Mouse (Mus musculus): ENCODE data around the gene Pla2g12a. TPM values are rescaled to one million over a fixed set of nuclear protein-coding genes. Genes with fewer than 3 reads are reported as not detected.

The Pla2g12a gene
- total RNA-seq, 2 experiments from 2014 or later: 54.1 to 58.0 TPM

GRCm38 (mm10) chr3:129898886-129899285, 20.5 kb downstream of the Pla2g12a start:
- no peak for DNase-seq

- DNase-seq: peak; percentile 94
These were observed 22.9 kb downstream of the Pla2g12a start, which contains the start of gene Casp6 for GRCm38 (mm10) chr3:129901271-129901809. TSS of gene Casp6 (plus strand) at chr3:129901425.

DNA sequence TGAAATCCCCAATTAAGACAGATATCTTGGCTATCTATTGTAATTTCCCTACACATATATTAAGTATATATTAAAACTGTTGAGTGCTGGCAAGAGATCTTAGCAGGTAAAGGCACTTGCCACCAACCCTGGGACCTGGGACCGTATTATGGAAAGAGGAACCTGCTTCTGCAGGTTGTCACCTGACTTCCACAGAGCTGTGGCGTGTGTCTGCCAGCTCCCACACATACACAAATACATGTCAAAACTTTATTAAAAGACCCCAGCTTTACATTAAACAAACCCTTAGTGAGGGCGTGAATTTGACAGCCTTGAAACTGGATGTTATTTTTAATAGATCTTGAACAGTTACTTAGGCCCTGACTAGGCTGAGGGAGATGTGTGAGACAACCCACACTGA, 25.0 kb downstream of the Pla2g12a start:
- DNase-seq: no peak

DNA sequence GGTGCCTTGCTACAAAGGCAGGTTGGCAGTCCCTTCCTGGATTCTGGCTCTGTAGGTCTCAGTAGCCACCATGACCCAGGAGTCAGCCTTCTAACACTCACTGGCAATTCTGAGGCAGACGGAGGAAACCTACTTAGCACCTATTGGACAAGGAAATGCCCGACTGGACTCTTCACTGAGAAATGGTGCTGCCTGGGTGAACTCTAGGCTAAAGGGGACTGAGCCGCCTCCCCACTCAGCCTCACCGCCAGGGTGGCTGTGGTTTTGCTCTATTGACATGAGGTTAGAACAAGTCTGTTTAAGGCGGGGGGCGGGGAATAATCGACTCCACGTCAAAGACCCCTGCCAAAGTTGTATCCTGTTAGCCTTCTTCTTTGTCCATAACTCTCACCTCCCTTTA, 25.5 kb downstream of the Pla2g12a start:
- DNase-seq: no peak

DNA sequence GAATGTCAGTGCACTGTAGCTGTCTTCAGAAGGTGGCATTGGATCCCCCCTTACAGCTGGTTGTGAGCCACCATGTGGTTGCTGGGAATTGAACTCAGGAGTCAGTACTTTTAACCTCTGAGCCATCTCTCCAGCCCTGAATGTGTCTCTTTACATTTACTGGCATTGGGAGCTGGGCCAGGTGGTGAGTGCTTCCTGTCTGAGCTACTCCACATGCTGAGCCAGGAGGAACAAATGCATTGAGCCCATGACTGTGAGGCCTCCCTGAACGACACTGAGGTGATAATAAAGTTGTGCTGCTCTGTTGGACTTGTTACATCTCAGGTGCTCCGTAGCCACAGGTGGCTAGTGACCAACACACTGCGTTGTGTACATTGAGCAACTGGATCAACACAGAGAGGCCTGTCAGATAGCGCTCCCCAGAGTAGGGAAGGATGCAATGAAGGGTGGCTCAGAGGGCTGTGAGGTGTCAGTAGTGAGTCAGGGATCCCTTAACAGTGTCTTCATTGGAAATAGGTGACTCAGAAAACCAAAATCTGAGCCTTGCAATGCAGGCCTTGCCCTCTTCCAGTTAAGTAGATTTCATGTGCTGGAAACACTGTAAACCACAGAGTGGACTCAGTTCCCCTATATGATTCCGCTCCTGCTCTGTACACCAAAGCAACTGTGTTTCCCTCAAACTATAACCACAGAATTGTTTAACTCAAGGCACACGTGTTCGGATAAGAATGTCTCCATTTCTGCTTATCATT, 26.2 kb downstream of the Pla2g12a start:
- no peak for DNase-seq

- DNase-seq: no peak
These were observed 33.6 kb downstream of the Pla2g12a start for GRCm38 (mm10) chr3:129912025-129912424.

GRCm38 (mm10) chr3:129913241-129913640, 34.8 kb downstream of the Pla2g12a start:
- no peak for DNase-seq

DNA sequence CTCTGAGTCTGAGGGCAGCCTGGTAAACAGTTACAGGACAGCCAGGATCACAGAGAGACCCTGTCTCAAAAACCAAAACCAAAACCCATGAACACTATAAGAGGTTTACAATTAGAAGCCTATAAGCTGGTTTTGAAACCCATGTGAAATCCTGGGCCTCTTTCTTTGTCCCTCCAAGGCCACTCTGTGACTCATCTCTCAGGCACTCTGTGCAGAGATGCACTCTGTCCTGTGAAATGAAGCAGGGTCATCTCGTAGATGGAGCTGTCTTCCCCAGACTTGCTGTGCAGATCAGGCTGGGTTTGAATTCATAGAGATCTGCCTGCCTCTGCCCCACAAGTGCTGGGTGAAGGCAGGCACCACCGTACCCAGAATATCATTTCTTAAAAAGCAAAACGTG, 39.0 kb downstream of the Pla2g12a start:
- DNase-seq: no peak

DNA sequence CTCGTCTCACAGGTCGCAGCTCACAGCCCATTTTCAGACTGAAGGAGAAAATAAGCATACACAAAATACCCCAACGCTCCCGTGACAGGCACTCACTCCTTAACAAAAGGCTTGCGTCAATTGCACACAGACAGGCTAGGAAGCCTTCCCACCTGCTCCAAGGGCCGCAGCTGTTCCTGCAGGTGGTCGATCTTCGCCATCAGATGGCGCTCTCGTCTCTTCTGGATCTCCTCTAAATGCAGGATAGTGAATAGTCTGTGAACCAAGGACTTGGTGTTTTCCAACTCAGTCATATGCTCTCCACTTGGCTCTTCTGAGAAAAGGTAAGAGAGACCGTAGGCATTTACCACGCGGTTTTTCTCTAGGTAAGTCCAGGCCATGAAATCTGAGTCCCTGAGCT, 40.0 kb downstream of the Pla2g12a start:
- peak; percentile 79 for DNase-seq

DNA sequence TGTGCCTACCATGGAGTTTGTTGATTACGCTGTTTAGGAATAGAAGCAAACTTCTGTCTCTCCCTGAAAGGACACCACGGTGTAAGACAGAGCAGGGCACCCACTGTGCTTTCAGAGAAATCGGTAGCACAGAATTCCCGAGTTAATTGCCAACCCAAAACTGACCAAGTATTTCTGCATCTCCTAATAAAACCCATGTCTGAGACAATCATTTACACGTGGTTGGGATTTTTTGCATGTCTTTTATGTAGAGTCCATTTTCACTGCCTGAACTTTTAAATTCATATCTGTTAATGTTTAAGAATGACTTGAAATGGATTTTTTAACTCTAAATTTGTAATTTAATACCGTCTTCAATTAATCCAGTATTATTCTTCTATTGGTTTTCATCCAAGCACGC, 45.2 kb downstream of the Pla2g12a start:
- no peak for DNase-seq

- no peak for DNase-seq
These were observed 47.5 kb downstream of the Pla2g12a start for GRCm38 (mm10) chr3:129925861-129926260.

DNA sequence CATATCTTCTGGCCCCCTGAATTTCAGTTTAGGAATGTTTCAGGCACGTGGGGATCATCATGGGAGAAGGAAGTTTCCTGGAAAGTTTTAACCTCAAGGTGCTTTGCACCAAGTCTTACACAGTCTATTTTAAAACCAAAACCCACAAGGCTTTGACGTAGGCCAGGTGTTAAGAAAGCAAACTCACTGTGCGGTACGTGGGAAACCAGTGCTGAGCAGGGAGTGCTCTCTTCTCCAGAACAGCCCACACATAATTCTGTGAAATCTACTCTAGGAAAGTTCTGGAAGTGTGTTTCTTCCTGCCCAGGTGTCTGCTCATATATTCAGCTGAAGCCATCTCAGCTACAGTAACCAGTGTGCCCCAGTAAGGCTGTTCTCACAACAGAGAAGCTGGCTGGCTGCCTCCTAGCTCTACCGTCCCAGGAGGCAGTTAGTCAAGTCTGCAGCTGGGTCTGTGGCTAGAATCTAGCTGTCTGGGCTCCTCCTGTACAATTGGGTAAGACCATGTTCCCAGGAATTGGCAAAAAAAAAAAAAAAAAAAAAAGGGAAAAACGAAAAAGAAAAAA, 51.9 kb downstream of the Pla2g12a start:
- DNase-seq: peak; percentile 59

DNA sequence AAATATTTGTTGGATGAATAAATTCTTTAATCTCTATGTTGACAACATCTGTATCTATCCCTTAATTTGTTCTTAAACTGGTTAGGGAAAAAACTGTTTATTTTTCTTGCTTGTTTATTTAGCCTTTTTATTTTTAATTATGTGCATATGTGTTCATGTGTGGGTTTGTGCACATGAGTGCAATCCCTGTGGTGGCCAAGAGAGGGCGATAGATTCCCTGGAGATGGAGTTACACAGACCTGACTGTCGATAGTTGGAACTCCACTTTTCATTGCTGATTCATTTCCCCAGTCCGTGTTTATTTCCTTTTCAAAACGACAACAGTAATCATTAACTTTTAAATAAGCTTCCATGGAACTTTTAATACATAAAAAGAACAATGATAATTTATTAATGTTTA, 54.0 kb downstream of the Pla2g12a start:
- peak; percentile 22 for DNase-seq

DNA sequence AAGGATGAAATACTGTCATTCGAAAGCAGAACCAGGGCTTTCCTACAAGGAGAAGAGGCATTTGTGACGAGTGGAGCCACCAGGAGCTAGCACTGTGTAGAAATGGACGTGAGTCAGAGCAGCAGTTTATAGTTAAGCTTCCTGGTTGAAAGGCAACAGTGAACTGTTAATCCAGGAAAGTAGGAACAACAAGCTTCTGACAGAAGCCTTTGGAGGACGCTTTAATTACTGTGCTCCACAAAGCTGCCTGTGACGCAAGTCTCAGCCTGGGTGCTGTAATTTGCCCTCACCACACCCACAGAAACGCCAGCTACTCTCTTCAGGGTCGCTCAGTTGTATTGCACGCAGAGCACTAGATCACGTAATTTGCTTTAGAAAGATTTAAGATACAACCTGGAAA, 58.2 kb downstream of the Pla2g12a start:
- DNase-seq: peak; percentile 31

GRCm38 (mm10) chr3:129937848-129938247, 59.4 kb downstream of the Pla2g12a start:
- DNase-seq: peak; percentile 53

GRCm38 (mm10) chr3:129939058-129939457, 60.7 kb downstream of the Pla2g12a start:
- no peak for DNase-seq

DNA sequence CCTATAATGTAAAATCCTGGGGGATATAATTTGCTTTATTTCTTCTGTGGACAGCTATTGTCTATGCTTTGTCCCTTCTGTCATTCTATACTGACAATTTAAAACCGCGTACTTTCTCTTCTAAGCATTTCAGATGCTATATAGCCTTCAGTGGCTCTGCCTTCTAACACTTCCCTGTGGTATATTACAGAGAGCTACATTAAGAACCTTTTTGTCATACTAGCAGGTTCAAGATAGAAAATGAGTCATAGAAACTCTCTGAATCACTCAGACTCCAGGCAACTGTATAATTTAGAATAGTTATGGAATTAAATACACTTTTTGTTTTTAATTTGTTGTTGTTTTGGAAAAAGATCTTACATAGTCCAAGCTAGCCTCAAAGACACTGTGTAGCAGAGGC, 62.4 kb downstream of the Pla2g12a start:
- DNase-seq: no peak

- DNase-seq: no peak
These were observed 62.9 kb downstream of the Pla2g12a start for GRCm38 (mm10) chr3:129941291-129941690.

GRCm38 (mm10) chr3:129943813-129944212, 65.4 kb downstream of the Pla2g12a start:
- no peak for DNase-seq

All from adrenal gland, postnatal 10 days (tissue).